Mouse (Mus musculus) olfactory bulb, adult 2 months (tissue): Measurements from ENCODE around the gene Isg20l2.

Source experiments
- CTCF ChIP-seq: fragments of 200-500 bp; IDR thresholded peaks from 2 replicates; pipeline ENCODE4 v1.5.1; 2012; ENCODE audit warnings: low read depth, mild to moderate bottlenecking, low read length, moderate library complexity; ENCODE audit not compliant: insufficient read depth
- POLR2A ChIP-seq: fragments of 200-500 bp; IDR thresholded peaks from 2 replicates; pipeline ENCODE4 v1.6.1; 2012; ENCODE audit warnings: mild to moderate bottlenecking, low read depth, low read length, moderate library complexity; ENCODE audit not compliant: insufficient read depth

DNA sequence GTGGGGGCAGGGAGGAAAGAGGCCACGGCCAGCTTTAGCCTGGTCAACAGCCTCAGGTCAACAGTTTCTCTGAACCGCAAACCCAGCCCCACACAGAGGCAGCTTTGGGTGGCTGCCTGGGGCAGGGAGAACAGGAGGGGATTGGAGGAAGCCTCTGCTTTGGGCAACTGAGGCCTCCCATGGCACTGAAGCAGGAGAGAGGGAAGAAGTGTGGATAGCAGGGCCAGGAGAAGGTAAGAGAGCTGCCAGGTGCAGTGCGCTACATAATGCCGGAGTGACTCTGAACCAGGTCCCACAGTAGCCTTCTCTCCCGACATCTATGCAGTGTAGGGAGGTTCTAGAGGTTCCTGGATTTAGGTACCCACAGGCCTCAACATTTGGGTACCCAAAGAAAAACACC, 50.6 kb downstream of the Isg20l2 start:
- TF ChIP-seq CTCF (no peak), POLR2A (no peak)
